Mouse (Mus musculus) G1E (cell line): Measurements from ENCODE around the gene Tnfrsf21.

Experiments used
- CTCF ChIP-seq: IDR thresholded peaks from 2 replicates; pipeline ENCODE4 v1.5.1; 2012; ENCODE audit warnings: low read depth, low read length, inconsistent platforms, mixed read lengths
- GATA1 ChIP-seq: IDR thresholded peaks from 2 replicates; pipeline ENCODE4 v1.6.1; 2012; ENCODE audit warnings: borderline replicate concordance, low read length, inconsistent platforms, mixed read lengths
- GATA2 ChIP-seq: IDR thresholded peaks from 2 replicates; pipeline ENCODE4 v1.6.1; 2012; ENCODE audit warnings: low read depth, low read length, inconsistent platforms, borderline replicate concordance
- POLR2AphosphoS5 ChIP-seq: IDR thresholded peaks from 2 replicates; pipeline ENCODE4 v1.6.1; 2012; ENCODE audit warnings: low read depth, low read length, inconsistent platforms; ENCODE audit not compliant: insufficient replicate concordance
- TAL1 ChIP-seq: conservative IDR thresholded peaks from 2 replicates; pipeline ENCODE4 v1.6.1; 2012; ENCODE audit warnings: low read depth, low read length, inconsistent platforms, mixed read lengths

DNA sequence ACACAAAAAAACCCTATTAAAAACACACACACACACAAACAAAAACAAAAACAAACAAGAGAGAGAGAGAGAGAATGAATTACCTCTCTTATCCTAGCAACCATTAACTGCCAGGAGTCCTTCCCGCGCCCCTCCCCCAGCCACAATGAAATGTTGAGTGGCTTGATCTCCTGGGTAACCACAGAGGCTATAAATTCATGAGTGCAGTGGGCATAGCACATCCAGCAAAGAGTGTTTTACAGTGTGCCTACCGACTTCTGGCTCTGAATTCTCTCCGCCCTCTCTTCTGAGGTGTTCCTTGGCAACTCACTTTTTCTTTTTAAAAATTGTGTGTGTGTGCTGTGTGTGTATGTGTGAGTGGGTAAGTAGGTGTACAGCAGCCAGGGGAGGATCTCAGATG is 38.0 kb upstream of the Tnfrsf21 start:
- TF ChIP-seq GATA1 (no peak), CTCF (no peak), TAL1 (no peak), POLR2AphosphoS5 (no peak), GATA2 (no peak)
